Mouse (Mus musculus) heart, embryonic 16.5 days (tissue): Measurements from ENCODE around the gene Armc9. TPM values are rescaled to one million over a fixed set of nuclear protein-coding genes. Genes with fewer than 3 reads are reported as not detected.

ENCODE experiments used
- ATAC-seq: fragments of 200-750 bp; cut with Nextera tagmentation; replicated peaks from 2 replicates; pipeline ENCODE4 v1.8.0; 2017; ENCODE audit warnings: moderate number of reproducible peaks; ENCODE audit not compliant: insufficient read depth, low FRiP score; ENCODE audit errors: extremely low read depth
- H3K27ac ChIP-seq: fragments of 300-500 bp; sonication (generic); 2 replicates; pipeline ENCODE4 v1.5.1; 2014; ENCODE audit warnings: mild to moderate bottlenecking, low read length, control low read depth, moderate library complexity
- H3K27me3 ChIP-seq: fragments of 300-500 bp; sonication (generic); 2 replicates; pipeline ENCODE4 v1.6.1; 2014; ENCODE audit warnings: low read length, mixed read lengths; ENCODE audit not compliant: control insufficient read depth, insufficient read depth
- H3K36me3 ChIP-seq: fragments of 300-500 bp; sonication (generic); 2 replicates; pipeline ENCODE4 v1.6.1; 2014; ENCODE audit not compliant: control insufficient read depth, insufficient read depth
- H3K4me1 ChIP-seq: fragments of 300-500 bp; sonication (generic); 2 replicates; pipeline ENCODE4 v1.6.1; 2014; ENCODE audit warnings: low read length, mixed read lengths; ENCODE audit not compliant: control insufficient read depth, insufficient read depth
- H3K4me2 ChIP-seq: fragments of 300-500 bp; sonication (generic); 2 replicates; pipeline ENCODE4 v1.6.1; 2014; ENCODE audit warnings: low read depth, mild to moderate bottlenecking, control low read depth, low read length
- H3K4me3 ChIP-seq: fragments of 300-500 bp; sonication (generic); 2 replicates; pipeline ENCODE4 v1.5.1; 2014; ENCODE audit warnings: mild to moderate bottlenecking, control low read depth, low read length
- H3K9ac ChIP-seq: fragments of 300-500 bp; sonication (generic); 2 replicates; pipeline ENCODE4 v1.6.1; 2014; ENCODE audit warnings: low read length, control low read depth
- H3K9me3 ChIP-seq: fragments of 300-500 bp; sonication (generic); replicated peaks from 2 replicates; pipeline ENCODE4 v1.6.1; 2016; ENCODE audit warnings: low read length; ENCODE audit not compliant: control insufficient read depth
- WGBS: fragments of 180-500 bp; shearing (Covaris S2); extraction: QIAGEN DNeasy Blood & Tissue Kit; methylation state at CpG from one replicate; pipeline ENCODE4 v1.1.7; 2014; 5-methylcytosine and 5-hydroxymethylcytosine counted together
- polyA plus RNA-seq: library from polyadenylated mRNA; unstranded; fragments of >200 nt; fragmentation: Nextera tagmentation; extraction: Ambion mirVana; gene quantifications from 2 replicates; pipeline ENCODE4 v1.2.1, GENCODE M21; 2015

Armc9 gene
- polyA plus RNA-seq, 1 experiment from 2014 or later: 12.4 TPM

DNA sequence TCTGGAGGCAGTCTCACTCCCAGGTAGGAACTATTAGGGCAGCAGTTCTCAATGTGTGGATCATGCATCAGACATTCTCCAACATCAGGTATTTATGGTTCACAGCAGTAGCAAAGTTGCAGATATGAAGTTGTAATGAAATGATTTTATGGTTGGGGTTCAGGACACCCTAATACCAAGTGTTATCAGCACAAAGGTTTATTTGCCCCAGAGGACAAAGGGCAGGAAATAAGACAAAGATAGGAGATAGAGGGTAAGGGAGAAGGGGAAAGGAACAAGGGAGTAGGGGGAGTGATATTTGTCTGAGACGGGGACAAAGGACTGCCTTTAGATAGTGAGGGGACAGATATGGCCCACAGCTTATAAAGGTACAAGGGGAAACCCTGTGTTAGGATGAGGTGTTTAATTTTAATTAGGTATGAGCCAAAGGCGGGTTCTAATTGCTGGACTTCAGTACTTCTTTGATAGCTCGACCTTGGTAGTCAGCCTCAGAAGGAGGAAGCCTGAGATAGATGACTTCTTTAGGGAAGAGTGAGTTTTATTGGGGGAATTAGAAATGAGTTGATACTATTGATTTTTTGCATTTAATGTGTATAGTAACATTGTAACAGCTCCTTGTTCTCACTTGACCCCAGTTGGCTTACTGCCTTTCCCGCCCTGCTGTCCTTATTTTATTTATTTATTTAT is 29.1 kb downstream of the Armc9 start:
- Histone ChIP-seq H3K4me2 (no peak overlapping the region), H3K9ac (no peak overlapping the region), H3K4me3 (no peak overlapping the region), H3K27me3 (no peaks in the 10 kb centered on the region), H3K9me3 (no peaks in the 10 kb centered on the region), H3K27ac (no peak overlapping the region), H3K4me1 (no peaks in the 10 kb centered on the region), H3K36me3 (no peaks in the 10 kb centered on the region)
- WGBS: 82% methylated on average over 4 of the region's 4 CpGs
- ATAC-seq: no peak

GRCm38 (mm10) chr1:86186762-86187161 is 32.2 kb downstream of the Armc9 start:
- Histone ChIP-seq H3K4me1 (no peaks in the 10 kb centered on the region), H3K9me3 (no peaks in the 10 kb centered on the region), H3K36me3 (no peaks in the 10 kb centered on the region), H3K9ac (no peak overlapping the region), H3K27me3 (no peaks in the 10 kb centered on the region), H3K4me3 (no peak overlapping the region), H3K27ac (no peak overlapping the region), H3K4me2 (no peak overlapping the region)
- WGBS: 72% methylated on average over 7 of the region's 7 CpGs
- ATAC-seq: no peak

DNA sequence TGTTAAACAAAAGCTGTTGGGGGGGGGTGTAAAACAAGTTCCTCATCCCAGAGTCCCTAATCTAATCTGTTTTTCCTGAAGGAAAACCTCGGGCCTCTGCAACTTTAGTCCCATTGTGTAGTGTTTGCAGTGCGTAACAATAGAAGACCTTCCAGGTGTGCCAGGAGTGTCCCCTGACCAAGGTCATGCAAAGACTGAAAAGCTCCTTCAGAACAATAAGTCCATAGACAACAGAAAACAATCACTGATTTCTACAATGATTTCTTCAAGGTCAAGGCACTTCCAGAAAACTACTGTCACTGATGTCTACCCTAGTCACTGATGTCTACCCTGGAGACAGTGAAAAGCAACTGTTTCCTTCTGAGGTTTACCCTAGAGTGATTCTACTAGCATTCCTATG is 33.3 kb downstream of the Armc9 start:
- Histone ChIP-seq H3K9me3 (no peaks in the 10 kb centered on the region), H3K36me3 (no peaks in the 10 kb centered on the region), H3K27me3 (no peaks in the 10 kb centered on the region), H3K4me3 (no peak overlapping the region), H3K4me2 (no peak overlapping the region), H3K27ac (no peak overlapping the region), H3K4me1 (no peaks in the 10 kb centered on the region), H3K9ac (no peak overlapping the region)
- ATAC-seq: no peak
- WGBS: 43% methylated on average over 2 of the region's 2 CpGs

DNA sequence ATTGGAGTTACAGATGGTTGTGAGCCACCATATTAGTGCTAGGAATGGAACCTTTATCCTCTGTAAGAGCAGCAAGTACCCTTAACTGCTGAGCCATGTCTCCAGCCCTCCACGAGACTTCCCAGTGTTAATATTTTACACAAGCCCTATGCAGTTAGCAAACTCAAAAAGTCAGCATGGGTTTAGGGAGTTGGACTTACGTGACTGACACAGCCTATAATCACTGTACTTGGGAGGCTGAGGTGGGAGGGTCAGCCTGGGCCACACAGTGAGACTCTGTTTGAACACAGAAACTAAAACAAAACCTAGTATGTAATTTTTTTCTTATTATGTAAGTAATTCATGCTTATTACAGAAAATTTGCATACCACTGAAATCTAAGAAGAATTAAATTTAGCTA is 33.7 kb downstream of the Armc9 start:
- H3K9ac ChIP-seq: no peak overlapping the region
- H3K9me3 ChIP-seq: no peaks in the 10 kb centered on the region
- no peak for ATAC-seq
- H3K4me2 ChIP-seq: no peak overlapping the region
- no peaks in the 10 kb centered on the region for H3K36me3 ChIP-seq
- H3K4me1 ChIP-seq: no peaks in the 10 kb centered on the region
- H3K27ac ChIP-seq: no peak overlapping the region
- no peak overlapping the region for H3K4me3 ChIP-seq
- WGBS: 90% methylated on average over 2 of the region's 2 CpGs
- no peaks in the 10 kb centered on the region for H3K27me3 ChIP-seq

DNA sequence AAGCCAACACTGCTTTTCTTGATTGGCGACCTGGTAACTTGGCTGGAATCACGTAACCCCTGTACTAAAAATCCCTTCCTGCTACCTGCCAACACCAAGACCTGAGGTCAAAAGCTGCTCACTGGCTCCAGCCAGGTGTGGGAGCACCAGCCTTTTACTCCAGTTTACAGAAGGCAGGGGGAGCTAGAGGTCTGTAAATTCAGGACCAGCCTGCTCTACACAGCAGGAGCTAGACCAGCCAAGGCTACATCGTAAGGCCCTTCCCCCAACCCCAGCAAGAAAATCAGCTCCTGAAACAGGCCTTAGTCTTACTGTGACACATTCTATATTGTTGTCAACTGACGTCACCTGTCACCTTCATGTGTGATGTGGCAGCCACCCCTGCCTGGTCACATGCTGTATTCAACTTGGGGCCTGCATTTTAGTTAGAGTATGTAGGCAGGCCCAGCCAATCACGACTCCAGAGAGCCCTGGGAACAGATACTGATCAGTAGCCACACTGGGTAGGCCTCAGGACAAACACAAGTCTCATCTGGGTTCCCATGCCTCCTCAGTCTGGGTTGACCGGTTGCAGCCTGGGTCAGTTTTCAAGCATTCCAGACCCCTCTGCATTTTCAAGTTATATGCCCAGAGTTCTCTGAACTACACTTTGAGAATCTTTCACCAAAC is 34.6 kb downstream of the Armc9 start:
- no peak; the same call in 1 of the 2 replicates for ATAC-seq
- H3K4me1 ChIP-seq: no peaks in the 10 kb centered on the region
- H3K9ac ChIP-seq: no peak overlapping the region
- no peaks in the 10 kb centered on the region for H3K9me3 ChIP-seq
- no peaks in the 10 kb centered on the region for H3K36me3 ChIP-seq
- no peak overlapping the region for H3K4me2 ChIP-seq
- WGBS: 73% methylated on average over 6 of the region's 6 CpGs
- no peak overlapping the region for H3K27ac ChIP-seq
- H3K27me3 ChIP-seq: no peaks in the 10 kb centered on the region
- H3K4me3 ChIP-seq: no peak overlapping the region

- Histone ChIP-seq H3K4me1 (no peaks in the 10 kb centered on the region), H3K36me3 (no peaks in the 10 kb centered on the region), H3K4me3 (no peak overlapping the region), H3K27ac (no peak overlapping the region), H3K4me2 (no peak overlapping the region), H3K9me3 (no peaks in the 10 kb centered on the region), H3K27me3 (no peaks in the 10 kb centered on the region), H3K9ac (no peak overlapping the region)
- no peak for ATAC-seq
- WGBS: 80% methylated on average over 6 of the region's 6 CpGs
Observed at GRCm38 (mm10) chr1:86190843-86191242, 36.3 kb downstream of the Armc9 start.

DNA sequence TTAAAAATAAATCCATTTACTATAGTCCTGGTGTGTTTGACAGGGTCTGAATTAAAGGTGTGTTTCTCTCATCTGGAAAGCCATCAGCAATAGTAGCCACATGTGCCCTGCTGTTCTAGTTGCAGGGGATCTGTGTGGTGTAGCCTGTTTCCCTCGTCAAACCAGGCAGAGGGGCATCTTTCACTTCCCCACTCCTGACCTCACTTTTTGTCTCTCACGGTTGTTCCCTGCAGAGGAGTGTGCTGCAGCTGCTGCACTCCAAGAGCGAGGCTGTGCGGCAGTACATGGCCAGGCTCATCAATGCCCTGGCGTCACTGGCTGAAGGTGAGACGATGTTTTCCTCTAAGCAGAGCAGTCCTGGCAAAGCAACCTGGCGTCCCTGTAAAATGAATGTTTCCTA is 39.5 kb downstream of the Armc9 start:
- no peak overlapping the region for H3K9ac ChIP-seq
- 76% methylated on average over 7 of the region's 7 CpGs for WGBS
- ATAC-seq: no peak
- H3K4me2 ChIP-seq: no peak overlapping the region
- H3K4me1 ChIP-seq: 0 out of 2 replicates have a peak, but pooled peaks cover 2% of the 10 kb centered on the region
- H3K9me3 ChIP-seq: no peaks in the 10 kb centered on the region
- H3K4me3 ChIP-seq: no peak overlapping the region
- no peak overlapping the region for H3K27ac ChIP-seq
- 0 out of 2 replicates have a peak, but pooled peaks cover 3% of the 10 kb centered on the region for H3K36me3 ChIP-seq
- no peaks in the 10 kb centered on the region for H3K27me3 ChIP-seq

- H3K36me3 ChIP-seq: 0 out of 2 replicates have a peak, but pooled peaks cover 3% of the 10 kb centered on the region
Observed at GRCm38 (mm10) chr1:86198276-86198675, 43.7 kb downstream of the Armc9 start.

GRCm38 (mm10) chr1:86199026-86199425 is 44.4 kb downstream of the Armc9 start:
- H3K9ac ChIP-seq: no peak overlapping the region
- no peak overlapping the region for H3K4me2 ChIP-seq
- no peak overlapping the region for H3K4me3 ChIP-seq
- H3K36me3 ChIP-seq: peaks cover 8% of the 10 kb centered on the region
- WGBS: 81% methylated on average over 5 of the region's 5 CpGs
- H3K27ac ChIP-seq: no peak overlapping the region
- no peaks in the 10 kb centered on the region for H3K27me3 ChIP-seq
- 0 out of 2 replicates have a peak, but pooled peaks cover 2% of the 10 kb centered on the region for H3K4me1 ChIP-seq
- H3K9me3 ChIP-seq: no peaks in the 10 kb centered on the region
- ATAC-seq: no peak

More at GRCm38 (mm10) chr1:86198276-86198675, 43.7 kb downstream of the Armc9 start:
- 84% methylated on average over 6 of the region's 6 CpGs for WGBS
- H3K9ac ChIP-seq: no peak overlapping the region
- H3K27me3 ChIP-seq: no peaks in the 10 kb centered on the region
- ATAC-seq: no peak
- no peak overlapping the region for H3K4me2 ChIP-seq
- H3K4me1 ChIP-seq: 0 out of 2 replicates have a peak, but pooled peaks cover 2% of the 10 kb centered on the region
- no peak overlapping the region for H3K27ac ChIP-seq
- no peak overlapping the region for H3K4me3 ChIP-seq
- no peaks in the 10 kb centered on the region for H3K9me3 ChIP-seq
